Mouse (Mus musculus): ENCODE data around the gene Gm2431. TPM values are rescaled to one million over a fixed set of nuclear protein-coding genes. Genes with fewer than 3 reads are reported as not detected.
"Not testable (repeated sequence)": the region's sequence is repeated elsewhere in the genome, so short reads cannot be mapped to it uniquely, and the experiment has no call there.

Gm2431 gene
- not detected in 2 replicates for polyA plus RNA-seq (2014; fragmentation: Nextera tagmentation; extraction: Ambion mirVana)

DNA sequence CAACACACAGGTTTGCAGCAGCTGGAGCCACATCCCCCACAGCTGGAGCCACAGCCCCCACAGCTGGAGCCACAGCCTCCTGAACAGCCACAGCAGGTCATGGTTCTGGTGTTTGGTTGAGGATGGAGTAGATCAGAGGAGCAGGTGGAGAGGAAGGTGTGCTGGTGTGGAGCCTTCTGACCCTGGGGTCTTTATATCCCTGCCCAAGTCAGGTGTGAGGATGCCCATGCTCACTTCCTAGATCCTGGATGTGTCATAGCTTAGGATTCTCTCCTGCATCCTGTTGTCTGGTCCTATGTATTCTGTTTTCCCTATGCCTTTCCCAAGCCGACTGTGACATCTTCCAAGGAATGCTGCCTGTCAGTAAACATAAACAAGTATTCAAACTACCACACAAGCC, at the start of gene Gm2431:
Gm2431 (minus strand) TSS at position 101 of the 400 bp plus-strand sequence.
- not testable (repeated sequence) for H3K9me3 ChIP-seq (replicated peaks; ENCODE audit: control insufficient read depth, low read length); H3K27me3 ChIP-seq (replicated peaks; ENCODE audit: control insufficient read depth, insufficient read depth, low read length); H3K27ac ChIP-seq (ENCODE audit: low read depth, low read length); H3K4me3 ChIP-seq (ENCODE audit: low read depth, low read length); H3K36me3 ChIP-seq (ENCODE audit: control insufficient read depth, insufficient read depth, low read length); H3K4me1 ChIP-seq (ENCODE audit: control insufficient read depth, insufficient read depth, low read length); DNase-seq (ENCODE audit: low spot score); ATAC-seq; H3K9ac ChIP-seq (ENCODE audit: low read length); H3K4me2 ChIP-seq (ENCODE audit: low read length)
- WGBS: 63% methylated on average over 1 of the region's 1 CpGs

DNA sequence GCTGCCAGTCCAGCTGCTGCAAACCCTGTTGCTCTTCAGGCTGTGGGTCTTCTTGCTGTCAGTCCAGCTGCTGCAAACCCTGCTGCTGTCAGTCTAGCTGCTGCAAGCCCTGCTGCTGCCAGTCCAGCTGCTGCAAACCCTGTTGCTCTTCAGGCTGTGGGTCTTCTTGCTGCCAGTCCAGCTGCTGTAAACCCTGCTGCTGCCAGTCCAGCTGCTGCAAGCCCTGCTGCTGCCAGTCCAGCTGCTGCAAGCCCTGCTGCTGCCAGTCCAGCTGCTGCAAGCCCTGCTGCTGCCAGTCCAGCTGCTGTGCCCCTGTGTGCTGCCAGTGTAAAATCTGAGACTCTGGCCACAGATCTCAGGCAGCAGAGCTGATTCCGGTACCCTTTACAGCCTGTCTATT, 45.8 kb upstream of the Gm2431 start:
- not testable (repeated sequence) for DNase-seq (ENCODE audit: low spot score); H3K4me3 ChIP-seq (ENCODE audit: low read depth, low read length); H3K9me3 ChIP-seq (replicated peaks; ENCODE audit: control insufficient read depth, low read length); H3K9ac ChIP-seq (ENCODE audit: low read length); H3K27ac ChIP-seq (ENCODE audit: low read depth, low read length); H3K36me3 ChIP-seq (ENCODE audit: control insufficient read depth, insufficient read depth, low read length); ATAC-seq; H3K4me2 ChIP-seq (ENCODE audit: low read length); H3K4me1 ChIP-seq (ENCODE audit: control insufficient read depth, insufficient read depth, low read length); H3K27me3 ChIP-seq (replicated peaks; ENCODE audit: control insufficient read depth, insufficient read depth, low read length)
- WGBS: 95% methylated on average over 1 of the region's 1 CpGs

DNA sequence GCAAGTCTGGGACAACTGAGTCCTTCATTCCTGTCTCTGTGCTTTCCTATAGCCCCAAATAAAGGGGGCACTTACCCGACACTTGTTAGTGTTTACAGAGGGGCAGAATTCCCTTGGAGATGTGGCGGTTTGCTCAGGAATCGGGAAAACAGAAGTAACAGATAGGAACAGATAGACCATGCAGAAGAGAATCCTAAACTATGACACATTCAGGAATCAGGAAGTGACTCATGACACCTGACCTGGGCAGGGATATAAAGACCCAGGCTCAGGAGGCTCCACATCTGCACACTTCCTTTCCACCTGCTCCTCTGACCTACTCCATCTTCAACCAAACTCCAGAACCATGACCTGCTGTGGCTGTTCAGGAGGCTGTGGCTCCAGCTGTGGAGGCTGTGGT, 45.1 kb upstream of the Gm2431 start, which contains the start of gene Krtap5-4:
Krtap5-4 (plus strand) TSS at position 301 of the 400 bp plus-strand sequence.
- Histone ChIP-seq H3K9me3 (replicated peaks; ENCODE audit: control insufficient read depth, low read length) (no peaks in the 10 kb centered on the region), H3K27me3 (replicated peaks; ENCODE audit: control insufficient read depth, insufficient read depth, low read length) (0 out of 2 replicates have a peak, but pooled peaks cover 3% of the 10 kb centered on the region), H3K4me3 (ENCODE audit: low read depth, low read length) (no peak within 1 kb of the TSS), H3K9ac (ENCODE audit: low read length) (no peak within 1 kb of the TSS), H3K36me3 (ENCODE audit: control insufficient read depth, insufficient read depth, low read length) (no peaks in the 10 kb centered on the region), H3K27ac (ENCODE audit: low read depth, low read length) (no peak within 1 kb of the TSS), H3K4me2 (ENCODE audit: low read length) (no peak within 1 kb of the TSS), H3K4me1 (ENCODE audit: control insufficient read depth, insufficient read depth, low read length) (no peaks in the 10 kb centered on the region)
- 72% methylated on average over 3 of the region's 3 CpGs for WGBS
- no peak for DNase-seq (ENCODE audit: low spot score)
- ATAC-seq: no peak

DNA sequence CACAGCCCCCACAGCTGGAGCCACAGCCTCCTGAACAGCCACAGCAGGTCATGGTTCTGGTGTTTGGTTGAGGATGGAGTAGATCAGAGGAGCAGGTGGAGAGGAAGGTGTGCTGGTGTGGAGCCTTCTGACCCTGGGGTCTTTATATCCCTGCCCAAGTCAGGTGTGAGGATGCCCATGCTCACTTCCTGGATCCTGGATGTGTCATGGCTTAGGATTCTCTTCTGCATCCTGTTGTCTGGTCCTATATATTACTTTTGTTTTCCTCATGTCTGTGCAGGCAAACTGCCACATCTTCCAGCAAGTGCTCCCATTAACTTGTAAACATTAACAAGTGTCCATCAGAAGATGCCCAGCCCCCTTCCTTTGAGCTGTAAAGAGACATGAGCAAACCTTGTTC, 38.9 kb upstream of the Gm2431 start, which contains the start of gene Krtap5-1:
Krtap5-1 (minus strand) TSS at position 101 of the 400 bp plus-strand sequence.
- not testable (repeated sequence) for DNase-seq (ENCODE audit: low spot score); H3K27me3 ChIP-seq (replicated peaks; ENCODE audit: control insufficient read depth, insufficient read depth, low read length); H3K9ac ChIP-seq (ENCODE audit: low read length); H3K4me2 ChIP-seq (ENCODE audit: low read length); ATAC-seq; H3K4me1 ChIP-seq (ENCODE audit: control insufficient read depth, insufficient read depth, low read length); H3K4me3 ChIP-seq (ENCODE audit: low read depth, low read length); H3K27ac ChIP-seq (ENCODE audit: low read depth, low read length); H3K36me3 ChIP-seq (ENCODE audit: control insufficient read depth, insufficient read depth, low read length); H3K9me3 ChIP-seq (replicated peaks; ENCODE audit: control insufficient read depth, low read length)

DNA sequence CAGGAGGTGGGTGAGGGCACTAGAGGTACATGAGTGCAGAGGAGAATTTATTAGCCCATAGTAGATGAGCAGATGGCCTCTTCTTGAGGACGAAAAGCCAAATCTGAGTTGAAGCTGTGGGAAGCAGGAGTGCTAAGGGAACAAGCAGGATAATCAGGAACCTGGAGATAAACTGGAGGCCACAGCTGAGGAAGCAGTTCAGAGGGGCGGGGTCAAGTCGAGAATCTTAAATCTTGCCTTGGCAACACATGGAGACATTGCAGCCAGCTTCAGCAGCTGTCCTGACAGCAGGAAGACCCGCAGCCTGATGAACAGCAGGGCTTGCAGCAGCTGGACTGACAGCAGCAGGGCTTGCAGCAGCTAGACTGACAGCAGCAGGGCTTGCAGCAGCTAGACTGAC, 38.0 kb upstream of the Gm2431 start:
- not testable (repeated sequence) for H3K4me1 ChIP-seq (ENCODE audit: control insufficient read depth, insufficient read depth, low read length); ATAC-seq; H3K9ac ChIP-seq (ENCODE audit: low read length); H3K27me3 ChIP-seq (replicated peaks; ENCODE audit: control insufficient read depth, insufficient read depth, low read length); H3K27ac ChIP-seq (ENCODE audit: low read depth, low read length); H3K4me3 ChIP-seq (ENCODE audit: low read depth, low read length); DNase-seq (ENCODE audit: low spot score); H3K9me3 ChIP-seq (replicated peaks; ENCODE audit: control insufficient read depth, low read length); H3K36me3 ChIP-seq (ENCODE audit: control insufficient read depth, insufficient read depth, low read length); H3K4me2 ChIP-seq (ENCODE audit: low read length)
- 34% methylated on average over 4 of the region's 4 CpGs for WGBS

DNA sequence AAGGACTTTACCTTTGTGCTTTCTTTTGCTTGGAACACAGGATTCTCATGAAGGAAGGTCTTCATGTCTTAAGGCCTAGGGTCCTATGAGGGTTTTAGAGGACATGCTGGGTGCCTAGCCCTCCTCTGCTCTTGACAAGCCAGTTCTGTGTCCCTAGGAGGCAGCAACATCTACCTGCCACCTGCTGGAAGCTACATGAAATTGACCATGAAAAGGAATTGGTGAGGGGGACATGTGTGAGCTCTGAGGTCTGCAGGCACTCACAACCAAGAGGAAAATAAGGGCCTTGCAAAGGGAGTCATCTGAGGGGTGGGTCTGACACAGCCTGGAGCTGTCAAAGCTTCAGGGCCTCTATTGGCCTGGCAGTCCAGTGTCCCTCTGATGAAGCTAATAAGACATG, 37.3 kb upstream of the Gm2431 start:
- no peak for DNase-seq (ENCODE audit: low spot score)
- Histone ChIP-seq H3K27ac (ENCODE audit: low read depth, low read length) (no peak overlapping the region), H3K9ac (ENCODE audit: low read length) (no peak overlapping the region), H3K4me3 (ENCODE audit: low read depth, low read length) (no peak overlapping the region), H3K27me3 (replicated peaks; ENCODE audit: control insufficient read depth, insufficient read depth, low read length) (no peaks in the 10 kb centered on the region), H3K9me3 (replicated peaks; ENCODE audit: control insufficient read depth, low read length) (no peaks in the 10 kb centered on the region), H3K4me2 (ENCODE audit: low read length) (no peak overlapping the region), H3K36me3 (ENCODE audit: control insufficient read depth, insufficient read depth, low read length) (no peaks in the 10 kb centered on the region), H3K4me1 (ENCODE audit: control insufficient read depth, insufficient read depth, low read length) (no peaks in the 10 kb centered on the region)
- no peak for ATAC-seq

DNA sequence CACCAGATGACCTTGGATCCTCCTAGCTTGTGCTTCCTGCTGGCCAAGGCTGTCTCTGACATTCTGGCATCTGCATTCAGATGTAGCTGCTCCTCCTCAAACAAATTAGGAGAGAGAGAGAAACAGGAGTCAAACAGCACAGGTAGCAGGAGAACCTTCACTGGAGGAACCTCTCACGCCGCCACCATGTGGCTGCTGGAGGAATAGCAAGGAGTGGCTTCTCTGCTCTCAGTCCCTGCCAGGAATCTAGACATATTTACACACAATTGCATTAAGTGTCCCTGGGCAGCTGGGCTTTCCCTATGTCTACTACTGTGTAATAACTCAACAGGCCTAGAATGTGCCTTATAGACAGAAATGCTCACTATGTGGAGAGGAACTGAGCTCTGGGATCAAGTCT, 35.7 kb upstream of the Gm2431 start:
- not testable (repeated sequence) for H3K27ac ChIP-seq (ENCODE audit: low read depth, low read length)

DNA sequence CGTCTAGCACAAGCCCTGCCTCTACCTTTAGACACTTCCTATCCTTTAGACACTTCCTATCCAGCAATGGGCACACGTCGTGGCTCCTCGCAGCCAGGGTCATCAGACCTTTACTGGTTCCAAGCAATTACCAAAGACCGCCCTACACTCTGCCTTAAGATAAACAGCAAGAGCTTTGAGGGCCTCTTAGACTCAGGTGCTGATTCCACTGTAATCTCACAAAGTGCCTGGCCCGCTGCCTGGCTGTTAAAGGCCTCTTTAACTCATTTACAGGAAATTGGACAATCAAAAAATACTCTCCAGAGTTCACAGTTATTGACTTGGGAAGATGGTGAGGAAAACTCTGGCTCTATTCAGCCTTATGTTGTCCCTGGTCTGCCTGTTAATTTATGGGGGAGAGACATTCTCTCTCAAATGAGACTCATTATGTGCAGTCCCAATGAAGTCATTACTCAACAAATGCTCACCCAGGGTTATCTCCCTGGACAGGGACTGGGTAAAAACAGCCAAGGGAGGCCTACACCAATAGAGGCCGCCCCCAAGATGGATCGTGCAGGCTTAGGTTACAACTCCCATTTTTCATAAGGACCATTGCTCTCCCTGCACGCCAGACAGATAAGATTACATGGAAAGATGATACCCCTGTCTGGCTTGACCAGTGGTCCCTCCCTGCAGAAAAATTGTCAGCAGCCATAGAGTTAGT, 27.9 kb upstream of the Gm2431 start:
- H3K9ac ChIP-seq (ENCODE audit: low read length); H3K9me3 ChIP-seq (replicated peaks; ENCODE audit: control insufficient read depth, low read length); H3K27ac ChIP-seq (ENCODE audit: low read depth, low read length); H3K4me2 ChIP-seq (ENCODE audit: low read length); DNase-seq (ENCODE audit: low spot score); H3K4me1 ChIP-seq (ENCODE audit: control insufficient read depth, insufficient read depth, low read length); H3K36me3 ChIP-seq (ENCODE audit: control insufficient read depth, insufficient read depth, low read length); ATAC-seq; H3K4me3 ChIP-seq (ENCODE audit: low read depth, low read length); H3K27me3 ChIP-seq (replicated peaks; ENCODE audit: control insufficient read depth, insufficient read depth, low read length): not testable (repeated sequence)
- 82% methylated on average over 9 of the region's 9 CpGs for WGBS

More for the DNA sequence above, 35.7 kb upstream of the Gm2431 start:
- not testable (repeated sequence) for H3K9me3 ChIP-seq (replicated peaks; ENCODE audit: control insufficient read depth, low read length); H3K4me1 ChIP-seq (ENCODE audit: control insufficient read depth, insufficient read depth, low read length); ATAC-seq; H3K9ac ChIP-seq (ENCODE audit: low read length); H3K4me2 ChIP-seq (ENCODE audit: low read length); H3K36me3 ChIP-seq (ENCODE audit: control insufficient read depth, insufficient read depth, low read length); H3K4me3 ChIP-seq (ENCODE audit: low read depth, low read length); H3K27me3 ChIP-seq (replicated peaks; ENCODE audit: control insufficient read depth, insufficient read depth, low read length)
- WGBS: 0% methylated on average over 2 of the region's 2 CpGs
- peak; percentile 47 for DNase-seq (ENCODE audit: low spot score)

DNA sequence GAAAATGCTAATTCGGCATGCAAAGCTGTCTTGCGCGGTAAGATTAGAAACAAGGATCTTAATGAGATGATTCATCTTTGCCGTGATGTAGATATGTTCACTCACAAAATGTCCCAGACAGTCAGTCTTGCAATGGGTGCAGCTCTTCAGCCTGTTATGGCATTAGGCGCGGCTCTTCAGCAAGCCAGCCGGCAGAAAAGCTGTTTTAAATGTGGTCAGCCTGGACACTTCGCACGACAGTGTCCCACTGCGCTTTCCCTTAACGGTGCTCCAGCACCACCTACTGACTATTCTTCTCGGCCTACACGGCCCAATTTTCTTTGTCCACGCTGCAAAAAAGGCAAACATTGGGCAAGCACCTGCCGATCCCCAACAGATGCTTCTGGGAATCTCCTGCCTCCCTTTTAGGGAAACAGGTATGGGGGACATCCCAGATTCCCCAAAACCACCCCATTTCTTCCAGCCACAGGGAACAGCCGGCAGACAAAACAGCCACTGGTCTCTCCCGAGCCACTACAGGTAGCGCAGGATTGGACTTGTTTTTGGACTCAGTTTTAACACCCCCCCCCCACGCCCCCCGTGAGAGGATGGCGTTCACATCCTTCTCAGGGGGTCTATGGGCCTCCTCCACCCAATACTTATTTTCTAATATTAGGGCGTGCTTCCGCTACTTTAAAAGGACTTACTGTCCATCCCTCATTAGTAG, 27.1 kb upstream of the Gm2431 start:
- Histone ChIP-seq H3K4me2 (ENCODE audit: low read length) (peak overlapping the region; percentile 83), H3K9ac (ENCODE audit: low read length) (peak overlapping the region; percentile 4; the same call in 1 of the 2 replicates), H3K4me3 (ENCODE audit: low read depth, low read length) (peak overlapping the region; percentile 47), H3K9me3 (replicated peaks; ENCODE audit: control insufficient read depth, low read length) (no peaks in the 10 kb centered on the region), H3K4me1 (ENCODE audit: control insufficient read depth, insufficient read depth, low read length) (peaks cover 3% of the 10 kb centered on the region; the same call in 1 of the 2 replicates), H3K27me3 (replicated peaks; ENCODE audit: control insufficient read depth, insufficient read depth, low read length) (no peaks in the 10 kb centered on the region), H3K27ac (ENCODE audit: low read depth, low read length) (no peak overlapping the region), H3K36me3 (ENCODE audit: control insufficient read depth, insufficient read depth, low read length) (no peaks in the 10 kb centered on the region)
- WGBS: 19% methylated on average over 23 of the region's 23 CpGs
- peak; percentile 63 for DNase-seq (ENCODE audit: low spot score)
- ATAC-seq: peak; percentile 72

Measured in forebrain, embryonic 14.5 days (tissue).